Mouse (Mus musculus): Measurements from ENCODE around the gene Ahnak.
A peak's percentile ranks its signal among the peaks of the same experiment; 100 is the strongest.
"Not testable (repeated sequence)": the region's sequence is repeated elsewhere in the genome, so short reads cannot be mapped to it uniquely, and the experiment has no call there.

Gene Ahnak

DNA sequence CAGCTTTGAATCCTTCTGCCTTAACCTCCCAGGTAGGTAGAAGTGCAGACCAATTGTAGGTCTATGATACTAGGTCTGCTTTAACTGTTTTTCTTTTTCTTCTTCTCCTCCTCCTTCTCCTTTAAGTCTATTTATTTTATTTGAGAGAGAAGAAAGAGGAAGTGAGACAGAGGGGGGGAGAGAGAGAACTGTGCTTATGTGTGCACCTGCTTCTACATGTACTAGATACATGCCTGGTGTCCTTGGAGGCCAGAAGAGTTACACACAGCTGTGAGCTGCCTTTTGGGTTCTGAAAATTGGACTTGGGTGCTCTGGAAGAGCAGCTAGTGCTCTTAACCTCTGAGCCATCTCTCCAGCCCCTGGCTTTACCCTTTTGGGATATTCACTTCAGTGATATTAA is 52.0 kb downstream of the Ahnak start:
- no peak for DNase-seq (ENCODE audit: low spot score)

DNA sequence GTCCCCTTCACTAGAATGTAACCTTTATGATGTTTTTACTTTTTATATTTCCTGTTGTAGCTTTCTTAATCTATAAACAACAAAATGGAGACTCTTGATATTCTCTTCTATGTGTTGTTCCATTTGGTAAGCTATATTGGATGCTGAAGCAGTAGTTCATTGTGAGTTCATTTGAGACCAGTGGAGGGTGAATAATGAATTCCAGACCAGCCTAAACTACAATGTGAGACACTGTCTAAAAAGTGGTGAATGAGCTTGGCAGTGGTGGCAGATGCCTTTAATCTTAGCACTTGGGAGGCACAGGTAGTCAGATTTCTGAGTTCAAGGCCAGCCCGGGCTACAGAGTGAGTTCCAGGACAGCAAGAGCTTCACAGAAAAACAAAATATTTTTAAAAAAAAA is 54.0 kb downstream of the Ahnak start:
- DNase-seq (ENCODE audit: low spot score): no peak

GRCm38 (mm10) chr19:9044291-9044690 is 55.2 kb downstream of the Ahnak start:
- no peak for DNase-seq (ENCODE audit: low spot score)

DNA sequence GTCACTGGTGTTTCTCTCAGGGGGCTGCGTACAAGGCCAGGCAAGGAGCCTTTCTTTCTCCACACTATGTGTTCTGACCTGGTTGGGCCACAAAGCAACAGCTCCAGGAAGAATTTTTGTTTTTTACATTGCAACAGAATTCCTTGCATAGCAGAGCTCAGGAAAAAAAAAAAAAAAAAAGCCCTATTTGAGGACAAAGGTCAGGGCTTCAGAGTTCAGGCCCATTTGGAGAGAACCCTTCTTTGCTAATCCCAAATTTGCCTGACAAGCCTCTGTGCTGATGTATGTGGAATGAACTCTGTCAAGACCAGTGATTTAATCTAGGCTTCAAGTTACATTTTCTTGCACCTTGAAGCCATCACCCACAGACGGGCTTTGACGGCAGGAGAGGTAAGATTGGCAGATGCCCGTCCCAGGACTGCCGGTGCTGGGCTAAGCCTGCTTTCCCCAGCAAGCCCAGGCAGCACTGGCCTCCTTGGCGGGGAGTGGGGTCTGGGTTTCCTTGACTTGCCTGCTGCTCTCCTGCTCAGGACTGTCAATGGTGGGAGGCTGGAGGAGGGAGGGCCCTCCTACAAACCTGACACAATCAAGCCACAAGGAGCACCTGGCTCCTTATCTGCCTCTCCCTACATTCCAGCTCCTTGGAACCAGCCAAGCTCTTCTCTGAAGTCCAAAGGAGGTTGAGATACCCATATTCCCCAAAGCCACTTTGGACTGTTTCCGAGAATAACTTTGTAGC is 58.3 kb downstream of the Ahnak start:
- no peak for DNase-seq (ENCODE audit: low spot score)

GRCm38 (mm10) chr19:9047946-9048387 is 58.9 kb downstream of the Ahnak start:
- no peak for DNase-seq (ENCODE audit: low spot score)

GRCm38 (mm10) chr19:9048981-9049687 is 60.0 kb downstream of the Ahnak start:
- no peak for DNase-seq (ENCODE audit: low spot score)

DNA sequence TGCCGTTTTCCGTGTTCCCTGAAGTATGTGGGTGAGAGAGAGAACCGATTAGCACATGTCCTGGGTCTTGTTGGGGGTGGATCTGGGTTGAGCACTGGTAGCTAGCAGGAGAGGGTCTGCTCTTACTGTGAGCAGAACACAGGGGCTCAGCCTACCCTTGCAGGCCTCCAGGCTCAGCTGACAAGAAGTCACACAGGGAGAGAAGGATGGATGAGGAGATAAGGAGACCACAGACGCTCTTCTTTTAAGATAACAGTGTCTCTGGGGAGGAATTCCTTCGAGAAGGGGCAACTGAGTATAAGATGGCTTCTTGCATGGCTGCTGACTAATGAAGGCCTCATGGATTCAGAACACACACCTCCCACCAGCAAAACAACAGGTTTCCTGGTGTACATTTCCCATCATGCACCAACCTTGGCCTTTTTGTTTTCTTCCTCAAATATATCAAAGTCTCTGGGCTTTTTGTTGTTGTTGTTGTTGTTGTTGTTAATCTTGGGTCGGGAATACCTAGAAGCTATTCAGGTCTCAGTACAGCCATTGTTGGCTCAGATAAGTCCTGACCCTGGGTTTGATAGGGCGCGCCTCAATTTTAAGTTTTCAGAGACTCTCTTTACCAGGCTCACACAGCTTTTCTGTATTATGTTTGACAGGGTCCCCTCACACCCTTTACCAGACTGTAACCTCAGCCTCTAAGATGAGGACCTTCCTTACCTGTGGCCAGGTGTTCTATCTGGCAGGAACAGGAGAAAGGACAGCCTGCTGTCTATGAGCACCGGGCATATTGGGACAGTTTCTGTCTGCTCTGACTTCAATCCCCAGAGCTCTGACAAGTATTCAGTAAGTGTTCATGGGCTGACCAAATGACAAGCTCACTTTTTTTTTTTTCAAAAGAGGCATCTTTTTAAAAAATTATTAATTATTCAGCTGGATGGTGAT is 61.5 kb downstream of the Ahnak start:
- DNase-seq (ENCODE audit: low spot score): no peak

GRCm38 (mm10) chr19:9051985-9052384 is 62.9 kb downstream of the Ahnak start:
- not testable (repeated sequence) for DNase-seq (ENCODE audit: low spot score)

- DNase-seq (ENCODE audit: low spot score): peak; percentile 74
Observed at GRCm38 (mm10) chr19:9052803-9053431, 63.8 kb downstream of the Ahnak start.

- no peak for DNase-seq (ENCODE audit: low spot score)
Observed at GRCm38 (mm10) chr19:9055153-9055552, 66.1 kb downstream of the Ahnak start.

- DNase-seq (ENCODE audit: low spot score): no peak
Observed at GRCm38 (mm10) chr19:9055703-9056355, 66.7 kb downstream of the Ahnak start.

- no peak for DNase-seq (ENCODE audit: low spot score)
Observed at GRCm38 (mm10) chr19:9057679-9058078, 68.6 kb downstream of the Ahnak start.

DNA sequence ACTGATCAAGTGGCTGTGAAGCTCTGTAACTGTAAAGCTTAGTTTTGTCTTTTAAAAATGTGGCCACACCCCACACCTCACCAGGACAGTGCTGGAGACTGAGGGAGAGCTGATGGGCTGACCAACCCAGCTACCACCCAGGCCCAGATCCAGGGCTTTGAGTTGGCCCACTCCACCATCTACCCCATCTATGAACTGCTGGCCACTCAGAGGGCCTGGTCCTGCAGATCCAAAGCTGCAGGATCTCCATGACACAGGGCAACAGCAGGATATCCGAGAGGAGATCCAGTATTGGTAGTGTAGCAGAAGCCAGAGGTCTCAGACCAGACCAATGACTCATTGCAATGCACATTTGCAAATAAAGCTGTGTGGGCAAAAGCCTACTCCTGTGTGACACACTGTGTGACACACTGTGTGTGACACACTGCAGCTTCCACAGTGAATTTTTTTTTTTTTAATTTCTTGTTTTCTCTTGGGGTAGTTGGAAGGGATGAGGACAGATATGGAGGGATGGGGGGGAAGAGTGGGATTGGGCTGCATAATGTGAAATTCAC is 69.3 kb downstream of the Ahnak start:
- DNase-seq (ENCODE audit: low spot score): no peak

DNA sequence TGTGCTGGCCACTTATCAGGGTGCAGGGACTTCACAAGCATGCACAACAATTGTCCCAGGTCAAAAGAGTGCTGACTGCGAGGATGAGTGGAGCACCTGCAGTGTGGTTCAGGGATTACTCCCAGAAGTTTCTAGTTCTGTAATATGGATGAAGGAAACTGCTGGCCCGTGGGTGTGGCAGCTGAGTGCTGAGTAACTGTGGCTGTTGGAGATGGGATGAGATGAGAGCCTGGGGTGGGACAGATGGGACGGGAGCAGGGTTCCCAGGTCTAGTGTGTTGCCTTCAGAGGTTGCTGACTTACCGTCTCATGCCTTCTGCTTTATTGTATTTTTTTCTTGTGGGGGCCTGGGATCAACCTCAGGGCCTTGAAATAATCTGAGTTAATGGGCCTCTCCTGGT is 69.9 kb downstream of the Ahnak start:
- DNase-seq (ENCODE audit: low spot score): no peak

- DNase-seq (ENCODE audit: low spot score): no peak
Observed at GRCm38 (mm10) chr19:9059391-9059790, 70.3 kb downstream of the Ahnak start.

DNA sequence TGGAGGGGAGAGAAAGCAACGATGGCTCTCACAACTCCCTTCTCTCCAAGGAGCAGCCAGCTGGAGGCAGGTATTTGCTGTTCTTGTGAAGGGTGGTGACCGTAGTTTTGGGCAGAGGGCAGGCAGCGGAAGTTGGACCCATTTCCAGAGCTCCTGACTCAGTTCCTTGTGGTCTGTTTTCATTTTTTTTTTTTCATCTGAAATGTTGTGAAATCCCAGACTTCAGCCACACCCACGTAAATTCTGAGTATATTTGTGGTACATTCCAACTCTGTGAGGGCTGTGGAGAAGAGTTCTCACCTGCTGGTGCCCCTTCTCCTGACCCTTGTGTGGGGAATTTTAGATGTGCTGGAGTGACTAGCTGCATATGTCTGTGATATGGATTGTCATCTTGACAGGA is 71.0 kb downstream of the Ahnak start:
- DNase-seq (ENCODE audit: low spot score): peak; percentile 51

DNA sequence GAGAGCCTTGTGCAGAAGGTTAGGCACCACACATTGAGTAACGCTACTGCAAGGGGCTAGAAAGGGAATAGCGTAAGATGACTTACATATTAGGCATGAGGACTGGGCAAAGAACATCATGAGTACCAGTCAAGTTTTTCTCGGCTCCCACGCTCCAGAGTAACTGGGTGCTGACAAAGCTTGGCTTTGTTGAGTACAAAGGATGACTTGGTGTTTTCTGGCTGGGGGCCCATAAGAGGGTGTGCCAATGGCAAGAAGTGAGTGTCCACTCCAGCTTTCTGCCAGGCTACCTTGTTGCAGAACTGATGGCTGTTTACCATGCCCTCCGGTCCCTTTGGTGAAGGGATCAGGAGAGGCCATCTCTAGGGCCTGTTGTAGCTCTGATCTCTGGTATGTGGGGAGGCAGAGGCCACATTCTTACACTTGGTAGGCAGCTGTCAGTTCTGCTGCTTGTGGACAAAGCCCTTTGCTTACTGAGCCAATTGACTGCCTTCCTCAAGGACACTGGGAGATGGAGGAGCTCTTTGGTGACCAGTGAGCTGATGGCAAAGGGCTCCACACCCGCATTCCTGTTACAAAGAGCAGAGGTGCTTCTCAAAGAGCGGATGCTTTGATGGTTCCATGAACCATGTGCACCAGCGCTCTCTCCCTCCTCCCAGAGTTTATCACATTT is 72.3 kb downstream of the Ahnak start:
- DNase-seq (ENCODE audit: low spot score): peak; percentile 54

- DNase-seq (ENCODE audit: low spot score): no peak
Observed at GRCm38 (mm10) chr19:9062822-9063221, 73.7 kb downstream of the Ahnak start.

- DNase-seq (ENCODE audit: low spot score): no peak
Observed at GRCm38 (mm10) chr19:9063831-9064230, 74.7 kb downstream of the Ahnak start.

All from urinary bladder, postnatal 14 days (tissue).